Mouse (Mus musculus) embryonic facial prominence, embryonic 12.5 days (tissue): ENCODE measurements at regions not wholly inside any gene's neighbourhood (a gene's known extent, or its start where the extent isn't known, plus 50 kb on each side); places are given as distances from the start of the nearest gene placed in this dataset.
A peak's percentile ranks its signal among the peaks of the same experiment; 100 is the strongest.

Source experiments
- ATAC-seq: fragments of 200-750 bp; cut with Nextera tagmentation; 2 replicates; pipeline ENCODE4 v1.8.0; 2017; ENCODE audit not compliant: insufficient number of reproducible peaks, insufficient read depth, low FRiP score, low TSS enrichment
- H3K27ac ChIP-seq: fragments of 300-500 bp; sonication (generic); 2 replicates; pipeline ENCODE4 v1.5.1; 2016; ENCODE audit warnings: mild to moderate bottlenecking
- H3K27me3 ChIP-seq: fragments of 300-500 bp; sonication (generic); 2 replicates; pipeline ENCODE4 v1.6.1; 2016; ENCODE audit warnings: mild to moderate bottlenecking, moderate library complexity
- H3K36me3 ChIP-seq: fragments of 300-500 bp; sonication (generic); 2 replicates; pipeline ENCODE4 v1.6.1; 2016; ENCODE audit warnings: mild to moderate bottlenecking
- H3K4me1 ChIP-seq: fragments of 300-500 bp; sonication (generic); 2 replicates; pipeline ENCODE4 v1.6.1; 2016
- H3K4me2 ChIP-seq: fragments of 300-500 bp; sonication (generic); replicated peaks from 2 replicates; pipeline ENCODE4 v1.6.1; 2016; ENCODE audit warnings: mild to moderate bottlenecking, moderate library complexity
- H3K4me3 ChIP-seq: fragments of 300-500 bp; sonication (generic); 2 replicates; pipeline ENCODE4 v1.5.1; 2016; ENCODE audit warnings: mild to moderate bottlenecking
- H3K9ac ChIP-seq: fragments of 300-500 bp; sonication (generic); 2 replicates; pipeline ENCODE4 v1.6.1; 2016; ENCODE audit warnings: mild to moderate bottlenecking, moderate library complexity
- H3K9me3 ChIP-seq: fragments of 300-500 bp; sonication (generic); 2 replicates; pipeline ENCODE4 v1.6.1; 2016; ENCODE audit warnings: mild to moderate bottlenecking, moderate library complexity
- WGBS: fragments of 180-500 bp; shearing (Covaris S2); methylation state at CpG from one replicate; pipeline ENCODE4 v1.1.7; 2016; 5-methylcytosine and 5-hydroxymethylcytosine counted together

GRCm38 (mm10) chr6:66124292-66124691, 171.9 kb downstream of the 4930544G11Rik start:
- Histone ChIP-seq H3K4me3 (no peak overlapping the region), H3K36me3 (no peaks in the 10 kb centered on the region), H3K9ac (no peak overlapping the region), H3K27ac (no peak overlapping the region), H3K9me3 (no peaks in the 10 kb centered on the region), H3K27me3 (no peaks in the 10 kb centered on the region), H3K4me2 (no peak overlapping the region), H3K4me1 (no peaks in the 10 kb centered on the region)
- no peak for ATAC-seq
- WGBS, result 78% methylated on average over 1 of the region's 1 CpGs

DNA sequence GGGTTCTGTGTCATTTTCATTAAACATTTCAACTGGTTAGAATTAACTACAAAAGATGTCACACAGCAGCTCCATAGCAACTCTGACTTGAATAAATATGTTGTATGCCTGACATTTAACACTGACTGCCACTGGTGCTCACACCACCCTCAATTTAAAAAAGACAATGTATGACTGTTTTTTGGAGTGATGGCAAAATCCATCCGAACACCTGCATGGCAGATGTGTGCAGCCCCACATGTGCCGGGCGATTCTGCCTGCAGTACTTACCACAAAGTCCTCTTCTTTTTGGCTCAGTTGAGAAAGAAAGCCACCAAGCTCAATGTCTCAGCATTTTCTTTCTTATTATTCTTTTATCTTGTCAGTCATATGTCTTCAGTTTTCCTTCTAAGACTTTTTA, 199.4 kb downstream of the 4930544G11Rik start:
- 35% methylated on average over 3 of the region's 3 CpGs for WGBS
- Histone ChIP-seq H3K9me3 (no peaks in the 10 kb centered on the region), H3K27me3 (no peaks in the 10 kb centered on the region), H3K9ac (no peak overlapping the region), H3K36me3 (no peaks in the 10 kb centered on the region), H3K27ac (no peak overlapping the region), H3K4me2 (no peak overlapping the region), H3K4me1 (no peaks in the 10 kb centered on the region), H3K4me3 (no peak overlapping the region)
- no peak for ATAC-seq

- no peaks in the 10 kb centered on the region for H3K9me3 ChIP-seq
- ATAC-seq, result no peak
- no peaks in the 10 kb centered on the region for H3K27me3 ChIP-seq
- no peak overlapping the region for H3K4me3 ChIP-seq
- WGBS, result 90% methylated on average over 2 of the region's 2 CpGs
- no peaks in the 10 kb centered on the region for H3K4me1 ChIP-seq
- no peaks in the 10 kb centered on the region for H3K36me3 ChIP-seq
- H3K9ac ChIP-seq, result no peak overlapping the region
- no peak overlapping the region for H3K4me2 ChIP-seq
- no peak overlapping the region for H3K27ac ChIP-seq
These were observed 202.4 kb downstream of the 4930544G11Rik start for GRCm38 (mm10) chr6:66154831-66155230.

GRCm38 (mm10) chr6:66160805-66161204, 208.4 kb downstream of the 4930544G11Rik start:
- ATAC-seq, result no peak
- Histone ChIP-seq H3K9me3 (no peaks in the 10 kb centered on the region), H3K27me3 (no peaks in the 10 kb centered on the region), H3K9ac (no peak overlapping the region), H3K4me1 (no peaks in the 10 kb centered on the region), H3K36me3 (no peaks in the 10 kb centered on the region), H3K4me2 (no peak overlapping the region), H3K27ac (no peak overlapping the region), H3K4me3 (no peak overlapping the region)
- 65% methylated on average over 2 of the region's 2 CpGs for WGBS

- 72% methylated on average over 3 of the region's 3 CpGs for WGBS
- H3K27me3 ChIP-seq, result no peaks in the 10 kb centered on the region
These were observed 216.5 kb downstream of the 4930544G11Rik start for GRCm38 (mm10) chr6:66168913-66169312.

DNA sequence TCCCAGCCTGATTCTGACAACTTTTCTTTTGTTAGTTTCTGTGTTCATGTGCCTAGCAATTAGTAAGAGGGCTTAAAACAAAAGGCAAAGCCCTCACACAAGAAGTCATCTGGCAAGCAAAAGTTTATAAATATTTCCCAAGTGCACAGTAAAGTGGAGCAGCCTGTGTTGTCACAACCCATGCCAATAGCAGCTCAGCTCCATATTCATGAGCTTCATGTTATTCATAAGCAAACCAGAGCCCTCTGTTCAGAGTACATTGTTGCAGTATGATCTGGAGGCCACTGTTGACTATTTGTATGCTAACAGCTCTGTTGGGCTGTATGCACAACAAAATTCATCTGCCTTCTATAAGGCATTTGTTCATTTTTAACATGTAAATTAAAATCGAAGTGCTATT, 245.6 kb downstream of the 4930544G11Rik start:
- no peaks in the 10 kb centered on the region for H3K36me3 ChIP-seq
- no peaks in the 10 kb centered on the region for H3K27me3 ChIP-seq
- 0 out of 2 replicates have a peak, but pooled peaks cover 5% of the 10 kb centered on the region for H3K4me1 ChIP-seq
- no peak overlapping the region for H3K27ac ChIP-seq
- no peaks in the 10 kb centered on the region for H3K9me3 ChIP-seq
- no peak overlapping the region for H3K4me3 ChIP-seq
- 98% methylated on average over 1 of the region's 1 CpGs for whole genome bisulfite sequencing
- H3K4me2 ChIP-seq, result no peak overlapping the region
- no peak for ATAC-seq
- H3K9ac ChIP-seq, result no peak overlapping the region

More at GRCm38 (mm10) chr6:66168913-66169312, 216.5 kb downstream of the 4930544G11Rik start:
- Histone ChIP-seq H3K4me1 (no peaks in the 10 kb centered on the region), H3K27ac (no peak overlapping the region), H3K36me3 (no peaks in the 10 kb centered on the region), H3K9me3 (no peaks in the 10 kb centered on the region), H3K4me2 (no peak overlapping the region), H3K9ac (no peak overlapping the region), H3K4me3 (no peak overlapping the region)
- ATAC-seq, result no peak

DNA sequence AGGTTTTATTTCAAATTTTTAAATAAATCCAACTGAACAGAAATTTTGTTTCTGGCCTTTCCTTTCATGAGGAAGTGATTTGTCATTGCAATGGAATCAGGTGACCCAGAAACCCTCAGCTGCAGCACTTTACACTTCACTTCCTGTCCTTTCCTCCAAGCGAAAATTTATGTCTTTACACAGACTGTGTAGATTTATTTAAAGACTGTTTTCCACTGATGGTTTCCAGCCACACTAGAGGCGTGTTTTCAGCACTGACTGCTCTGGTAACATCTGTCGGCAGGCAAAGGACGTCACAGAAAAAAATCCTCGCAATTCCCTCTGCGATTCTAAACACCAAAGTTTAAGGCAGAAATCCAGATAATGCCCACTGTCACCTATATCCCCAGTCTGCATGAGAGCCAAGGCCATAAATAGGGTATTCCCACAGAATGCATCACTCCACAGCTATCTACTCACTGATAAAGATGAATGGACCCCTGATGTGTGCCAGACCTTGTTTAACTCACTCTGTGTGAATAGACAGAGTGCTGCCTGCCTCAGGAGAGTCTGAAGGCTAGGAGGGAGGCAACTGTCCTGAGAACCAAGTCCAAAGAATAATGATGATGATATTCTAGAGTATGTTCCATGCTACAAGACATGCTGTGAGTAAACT, 247.9 kb downstream of the 4930544G11Rik start:
- H3K9ac ChIP-seq, result no peak overlapping the region
- H3K27ac ChIP-seq, result no peak overlapping the region
- no peak overlapping the region for H3K4me2 ChIP-seq
- no peak overlapping the region for H3K4me3 ChIP-seq
- 32% methylated on average over 6 of the region's 6 CpGs for WGBS
- ATAC-seq, result no peak
- H3K27me3 ChIP-seq, result no peaks in the 10 kb centered on the region
- no peaks in the 10 kb centered on the region for H3K36me3 ChIP-seq
- 0 out of 2 replicates have a peak, but pooled peaks cover 5% of the 10 kb centered on the region for H3K4me1 ChIP-seq
- no peaks in the 10 kb centered on the region for H3K9me3 ChIP-seq

DNA sequence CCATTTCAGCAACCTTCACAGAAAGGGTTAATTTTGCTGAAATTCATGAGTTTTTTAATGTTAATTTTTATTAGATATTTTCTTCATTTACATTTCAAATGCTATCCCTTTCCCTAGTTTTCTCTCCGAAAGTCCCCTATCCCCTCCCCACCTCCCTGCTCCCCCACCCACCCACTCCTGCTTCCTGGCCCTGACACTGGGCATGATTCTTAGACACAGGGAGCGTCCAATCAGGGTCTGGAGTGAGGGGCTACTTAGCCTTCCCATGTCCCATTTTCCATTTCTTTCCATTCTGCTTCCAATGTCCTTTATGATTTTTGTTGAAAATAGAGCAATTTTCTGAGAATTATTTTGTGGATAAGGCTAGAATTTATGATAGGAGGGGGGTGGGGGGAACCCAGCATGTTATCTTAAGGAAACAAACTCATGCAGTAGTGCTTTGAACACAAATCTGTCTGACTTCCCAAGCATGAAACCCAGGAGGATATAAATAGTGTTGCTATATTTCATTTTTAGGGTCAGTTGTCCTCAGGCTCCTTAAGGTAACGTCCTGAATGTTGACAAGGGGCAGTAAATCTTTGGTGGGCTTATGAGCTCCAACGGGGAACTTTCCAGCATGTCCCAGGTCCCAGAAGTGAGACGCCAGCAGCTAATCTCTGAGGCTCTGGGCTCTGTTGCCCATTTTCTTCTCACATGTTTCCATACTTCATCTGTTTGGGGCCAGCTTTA, 254.0 kb downstream of the 4930544G11Rik start:
- no peak for ATAC-seq
- no peak overlapping the region for H3K9ac ChIP-seq
- 82% methylated on average over 5 of the region's 5 CpGs for WGBS

DNA sequence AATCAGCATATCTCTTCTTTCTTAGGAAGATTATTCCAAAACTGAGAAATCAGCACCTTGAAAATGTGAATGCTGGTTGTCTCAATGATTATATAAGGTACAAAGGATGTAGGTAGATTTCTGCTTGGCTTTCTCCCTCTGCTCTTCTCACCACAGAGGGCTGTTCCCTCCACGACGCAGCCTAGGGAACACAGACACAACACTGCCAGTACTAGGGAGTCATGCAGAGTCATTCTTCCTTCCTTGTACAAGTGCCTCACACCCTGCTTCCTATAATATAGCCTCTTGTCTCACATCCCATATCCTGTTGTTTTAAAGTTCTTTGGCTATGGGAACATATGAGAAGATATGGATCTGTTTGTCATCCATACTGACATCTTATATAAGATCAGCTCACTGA, 265.1 kb downstream of the 4930544G11Rik start:
- Histone ChIP-seq H3K27ac (no peak overlapping the region), H3K9me3 (no peaks in the 10 kb centered on the region), H3K36me3 (no peaks in the 10 kb centered on the region), H3K4me1 (no peaks in the 10 kb centered on the region), H3K4me3 (no peak overlapping the region), H3K27me3 (no peaks in the 10 kb centered on the region), H3K4me2 (no peak overlapping the region), H3K9ac (no peak overlapping the region)
- no peak for ATAC-seq
- 67% methylated on average over 2 of the region's 2 CpGs for WGBS

More for the DNA sequence above, 254.0 kb downstream of the 4930544G11Rik start:
- no peaks in the 10 kb centered on the region for H3K4me1 ChIP-seq
- H3K4me2 ChIP-seq, result no peak overlapping the region
- no peaks in the 10 kb centered on the region for H3K36me3 ChIP-seq
- H3K27ac ChIP-seq, result no peak overlapping the region
- H3K4me3 ChIP-seq, result no peak overlapping the region
- no peaks in the 10 kb centered on the region for H3K9me3 ChIP-seq
- no peaks in the 10 kb centered on the region for H3K27me3 ChIP-seq

GRCm38 (mm10) chr6:66224164-66224903, 271.9 kb downstream of the 4930544G11Rik start:
- Histone ChIP-seq H3K4me2 (no peak overlapping the region), H3K27me3 (no peaks in the 10 kb centered on the region), H3K4me1 (peaks cover 12% of the 10 kb centered on the region; the same call in 1 of the 2 replicates), H3K36me3 (no peaks in the 10 kb centered on the region), H3K9ac (no peak overlapping the region), H3K4me3 (no peak overlapping the region), H3K27ac (peak overlapping the region; percentile 36), H3K9me3 (no peaks in the 10 kb centered on the region)
- WGBS, result 43% methylated on average over 4 of the region's 4 CpGs
- peak; percentile 89 for ATAC-seq

DNA sequence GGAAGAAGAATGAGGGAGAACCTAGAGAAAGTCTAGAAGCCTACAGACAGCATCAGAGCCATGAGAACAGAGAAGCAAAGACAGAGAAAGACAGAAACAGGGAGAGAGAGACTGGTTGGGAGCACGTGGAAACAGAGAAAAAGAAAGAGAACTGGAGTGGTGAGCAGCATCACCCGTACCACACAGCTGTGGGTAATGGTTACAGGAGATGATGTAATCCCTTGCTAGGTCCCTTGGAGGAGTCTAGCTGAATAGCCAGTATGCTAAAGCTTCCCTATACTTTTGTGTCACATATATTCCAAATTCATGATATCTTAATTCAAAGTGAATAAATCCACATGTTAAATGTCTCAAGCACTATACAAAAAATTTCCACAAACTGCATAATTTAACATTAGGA, 284.0 kb downstream of the 4930544G11Rik start:
- ATAC-seq, result no peak
- H3K27me3 ChIP-seq, result no peaks in the 10 kb centered on the region
- WGBS, result 70% methylated on average over 2 of the region's 2 CpGs
- H3K36me3 ChIP-seq, result no peaks in the 10 kb centered on the region
- H3K4me1 ChIP-seq, result no peaks in the 10 kb centered on the region
- H3K4me3 ChIP-seq, result no peak overlapping the region
- H3K9ac ChIP-seq, result no peak overlapping the region
- H3K4me2 ChIP-seq, result no peak overlapping the region
- no peak overlapping the region for H3K27ac ChIP-seq
- H3K9me3 ChIP-seq, result no peaks in the 10 kb centered on the region

GRCm38 (mm10) chr6:66255378-66255777, 279.8 kb upstream of the Mad2l1 start:
- Histone ChIP-seq H3K4me3 (no peak overlapping the region), H3K9me3 (no peaks in the 10 kb centered on the region), H3K4me1 (no peaks in the 10 kb centered on the region), H3K27ac (no peak overlapping the region), H3K36me3 (no peaks in the 10 kb centered on the region), H3K4me2 (no peak overlapping the region), H3K9ac (no peak overlapping the region), H3K27me3 (no peaks in the 10 kb centered on the region)
- no peak for ATAC-seq
- WGBS, result 86% methylated on average over 4 of the region's 4 CpGs
